Mouse (Mus musculus) limb, embryonic 13.5 days (tissue): ENCODE results near the gene Rnf187. TPM values are rescaled to one million over a fixed set of nuclear protein-coding genes. Genes with fewer than 3 reads are reported as not detected.
A peak's percentile ranks its signal among the peaks of the same experiment; 100 is the strongest.

Experiments
- ATAC-seq: fragments of 200-750 bp; cut with Nextera tagmentation; 2 replicates; pipeline ENCODE4 v1.8.0; 2017; ENCODE audit warnings: low read depth, moderate number of reproducible peaks, moderate TSS enrichment; ENCODE audit not compliant: low FRiP score
- H3K27ac ChIP-seq: fragments of 300-500 bp; sonication (generic); 2 replicates; pipeline ENCODE4 v1.5.1; 2015; ENCODE audit warnings: inconsistent platforms, mild to moderate bottlenecking, moderate library complexity
- H3K27me3 ChIP-seq: fragments of 300-500 bp; sonication (generic); 2 replicates; pipeline ENCODE4 v1.6.1; 2015; ENCODE audit warnings: mild to moderate bottlenecking, inconsistent platforms
- H3K36me3 ChIP-seq: fragments of 300-500 bp; sonication (generic); 2 replicates; pipeline ENCODE4 v1.6.1; 2015; ENCODE audit warnings: inconsistent platforms, mild to moderate bottlenecking, moderate library complexity
- H3K4me1 ChIP-seq: fragments of 300-500 bp; sonication (generic); 2 replicates; pipeline ENCODE4 v1.6.1; 2015; ENCODE audit warnings: inconsistent platforms
- H3K4me2 ChIP-seq: fragments of 300-500 bp; sonication (generic); replicated peaks from 2 replicates; pipeline ENCODE4 v1.6.1; 2015; ENCODE audit warnings: inconsistent platforms, mild to moderate bottlenecking, moderate library complexity
- H3K4me3 ChIP-seq: fragments of 300-500 bp; sonication (generic); 2 replicates; pipeline ENCODE4 v1.5.1; 2015; ENCODE audit warnings: moderate library complexity, mild to moderate bottlenecking, inconsistent platforms
- H3K9ac ChIP-seq: fragments of 300-500 bp; sonication (generic); 2 replicates; pipeline ENCODE4 v1.6.1; 2015; ENCODE audit warnings: mild to moderate bottlenecking, inconsistent platforms
- H3K9me3 ChIP-seq: fragments of 300-500 bp; sonication (generic); 2 replicates; pipeline ENCODE4 v1.6.1; 2016; ENCODE audit warnings: inconsistent platforms
- WGBS: fragments of 180-500 bp; shearing (Covaris S2); methylation state at CpG from one replicate; pipeline ENCODE4 v1.1.7; 2015; 5-methylcytosine and 5-hydroxymethylcytosine counted together
- polyA plus RNA-seq: library from polyadenylated mRNA; unstranded; fragments of >200 nt; fragmentation: Nextera tagmentation; extraction: Ambion mirVana; gene quantifications from 2 replicates; pipeline ENCODE4 v1.2.1, GENCODE M21; 2015

The Rnf187 gene
- polyA plus RNA-seq, 1 experiment from 2014 or later = 245 TPM

DNA sequence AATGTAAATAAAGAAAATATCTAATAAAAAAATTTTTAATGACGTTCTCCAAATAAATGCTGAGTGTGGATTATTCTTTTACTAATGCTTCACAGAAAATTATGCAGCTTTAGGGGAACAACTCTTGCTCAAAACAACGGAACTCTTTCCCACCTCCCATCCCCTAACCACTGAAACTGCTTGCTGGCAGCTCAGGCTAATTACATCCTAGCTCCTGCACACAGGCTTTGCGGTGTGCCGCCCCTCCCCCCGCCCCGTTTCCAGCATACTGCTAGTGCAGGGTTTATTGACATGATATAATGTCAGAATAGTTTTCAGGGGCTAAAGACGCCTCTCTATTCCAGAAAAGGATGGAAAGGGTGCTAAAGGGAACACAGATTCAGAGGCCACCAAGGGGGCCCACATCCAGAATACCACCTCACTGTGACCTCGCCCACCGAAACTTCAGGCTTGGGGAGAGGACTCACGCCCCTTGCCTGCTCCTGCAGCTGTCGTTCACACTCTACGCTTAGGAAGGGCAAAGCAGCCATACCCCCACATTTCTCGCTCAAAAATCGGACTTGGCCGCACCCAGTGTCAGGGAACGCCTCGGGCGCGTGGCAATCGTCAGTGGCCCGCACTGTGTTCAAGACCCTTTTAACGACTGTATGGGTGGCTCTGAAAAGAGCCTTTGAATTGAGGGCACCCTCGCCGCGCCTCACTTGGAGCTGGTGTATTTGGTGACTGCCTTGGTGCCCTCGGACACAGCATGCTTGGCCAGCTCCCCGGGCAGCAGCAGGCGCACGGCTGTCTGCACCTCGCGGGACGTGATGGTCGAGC, 14.8 kb upstream of the Rnf187 start:
- peaks cover 29% of the 10 kb centered on the region for H3K27me3 ChIP-seq
- peaks cover 41% of the 10 kb centered on the region for H3K4me1 ChIP-seq
- WGBS = under 1% methylated on average over 33 of the region's 33 CpGs
- peak overlapping the region; percentile 84 for H3K4me3 ChIP-seq
- H3K27ac ChIP-seq = peak overlapping the region; percentile 86
- H3K36me3 ChIP-seq = peaks cover 14% of the 10 kb centered on the region
- peak overlapping the region; percentile 93 for H3K4me2 ChIP-seq
- no peaks in the 10 kb centered on the region for H3K9me3 ChIP-seq
- peak overlapping the region; percentile 74 for H3K9ac ChIP-seq
- no peak; the same call in none of the 2 replicates for ATAC-seq

DNA sequence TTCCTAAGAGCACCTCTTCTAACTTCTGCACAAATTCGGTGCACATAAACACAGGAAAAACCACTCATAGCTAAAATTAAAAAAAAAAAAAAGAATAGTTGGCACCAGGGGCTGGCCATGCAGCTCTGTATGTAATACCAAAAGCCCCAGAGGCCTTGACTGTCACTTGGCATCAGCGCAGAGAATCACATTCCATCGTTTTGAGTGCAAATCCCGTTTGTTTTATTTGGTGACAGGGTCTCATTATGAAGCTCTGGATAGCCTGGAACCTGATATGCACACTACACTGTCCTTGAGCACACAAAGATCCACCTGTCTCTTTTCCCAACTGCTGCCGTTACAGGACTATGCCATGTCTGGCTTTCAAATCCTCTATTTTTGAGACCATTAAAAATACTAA, 12.5 kb upstream of the Rnf187 start:
- H3K9me3 ChIP-seq = no peaks in the 10 kb centered on the region
- ATAC-seq = no peak
- peaks cover 26% of the 10 kb centered on the region for H3K27me3 ChIP-seq
- H3K27ac ChIP-seq = no peak overlapping the region
- H3K4me2 ChIP-seq = no peak overlapping the region
- H3K4me3 ChIP-seq = no peak overlapping the region
- no peak overlapping the region for H3K9ac ChIP-seq
- no peaks in the 10 kb centered on the region for H3K36me3 ChIP-seq
- WGBS = 71% methylated on average over 5 of the region's 5 CpGs
- H3K4me1 ChIP-seq = peaks cover 30% of the 10 kb centered on the region

GRCm38 (mm10) chr11:58949480-58950431, 11.0 kb upstream of the Rnf187 start:
- peak overlapping the region; percentile 52 for H3K4me3 ChIP-seq
- WGBS = 12% methylated on average over 20 of the region's 20 CpGs
- peak overlapping the region; percentile 90 for H3K27ac ChIP-seq
- H3K4me2 ChIP-seq = peak overlapping the region; percentile 71
- peaks cover 40% of the 10 kb centered on the region for H3K27me3 ChIP-seq
- H3K9ac ChIP-seq = peak overlapping the region; percentile 75
- peaks cover 25% of the 10 kb centered on the region; the same call in 1 of the 2 replicates for H3K4me1 ChIP-seq
- ATAC-seq = no peak
- no peaks in the 10 kb centered on the region for H3K9me3 ChIP-seq
- H3K36me3 ChIP-seq = no peaks in the 10 kb centered on the region

DNA sequence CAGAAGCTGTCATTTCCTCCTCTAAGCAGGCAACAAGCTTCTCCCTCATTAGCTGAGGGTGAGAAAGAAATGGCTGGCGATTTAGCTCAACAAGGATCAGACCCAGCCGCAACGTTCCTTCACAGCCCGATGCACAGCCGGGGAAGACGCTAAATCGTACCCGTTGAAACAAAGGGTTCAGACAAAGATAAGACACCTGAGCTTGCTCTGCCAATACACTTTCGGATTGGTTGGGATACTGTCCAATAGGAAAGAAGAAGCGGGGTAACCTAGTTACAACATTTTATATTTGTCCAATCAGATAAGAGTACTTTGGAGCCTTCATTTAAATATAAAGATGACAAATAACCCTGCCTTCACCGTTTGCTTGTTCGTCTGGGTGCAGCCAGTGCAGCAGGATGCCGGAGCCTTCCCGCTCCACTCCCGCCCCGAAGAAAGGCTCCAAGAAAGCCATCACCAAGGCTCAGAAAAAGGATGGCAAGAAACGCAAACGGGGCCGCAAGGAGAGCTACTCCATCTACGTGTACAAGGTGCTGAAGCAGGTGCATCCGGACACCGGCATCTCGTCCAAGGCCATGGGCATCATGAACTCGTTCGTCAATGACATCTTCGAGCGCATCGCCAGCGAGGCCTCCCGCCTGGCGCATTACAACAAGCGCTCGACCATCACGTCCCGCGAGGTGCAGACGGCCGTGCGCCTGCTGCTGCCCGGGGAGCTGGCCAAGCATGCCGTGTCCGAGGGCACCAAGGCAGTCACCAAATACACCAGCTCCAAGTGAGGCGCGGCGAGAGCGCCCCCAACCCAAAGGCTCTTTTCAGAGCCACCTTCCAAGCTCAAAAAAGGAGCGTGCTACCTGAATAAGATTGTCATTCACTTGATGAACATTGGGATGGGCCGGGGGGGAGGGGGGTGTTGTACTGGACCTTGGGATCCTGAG, 10.1 kb upstream of the Rnf187 start, which contains the start of gene Hist3h2ba:
Hist3h2ba (plus strand) TSS at position 379 of the 938 bp plus-strand sequence.
- Histone ChIP-seq H3K4me1 (peaks cover 24% of the 10 kb centered on the region; the same call in 1 of the 2 replicates), H3K4me2 (peak within 1 kb of the TSS; percentile 71), H3K36me3 (no peaks in the 10 kb centered on the region), H3K4me3 (peak within 1 kb of the TSS; percentile 52), H3K9ac (peak within 1 kb of the TSS; percentile 75), H3K27me3 (peaks cover 48% of the 10 kb centered on the region), H3K27ac (peak within 1 kb of the TSS; percentile 92), H3K9me3 (no peaks in the 10 kb centered on the region)
- under 1% methylated on average over 48 of the region's 48 CpGs for WGBS
- peak; percentile 90 for ATAC-seq

- Histone ChIP-seq H3K27ac (peak overlapping the region; percentile 92), H3K36me3 (no peaks in the 10 kb centered on the region)
Measured at GRCm38 (mm10) chr11:58947798-58948528, 9.2 kb upstream of the Rnf187 start.

DNA sequence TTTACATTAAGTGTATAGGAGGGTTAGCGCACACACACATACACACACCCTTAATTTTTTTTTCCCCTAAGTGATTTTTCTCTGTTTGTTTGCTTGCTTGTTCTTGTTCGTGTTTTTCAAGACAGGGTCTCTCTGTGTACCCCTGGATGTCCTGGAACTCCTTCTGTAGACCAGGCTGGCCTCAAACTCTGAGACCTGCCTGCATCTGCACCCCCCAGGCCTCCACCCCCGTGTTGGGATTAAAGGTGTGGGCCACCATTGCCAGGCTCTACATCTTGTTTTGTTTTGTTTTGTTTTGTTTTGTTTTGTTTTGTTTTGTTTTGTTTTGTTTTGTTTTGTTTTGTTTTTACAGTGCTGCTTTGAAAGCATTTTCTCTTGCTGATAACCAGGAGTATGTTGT, 8.6 kb upstream of the Rnf187 start:
- Histone ChIP-seq H3K4me1 (peaks cover 13% of the 10 kb centered on the region; the same call in 1 of the 2 replicates), H3K27ac (no peak overlapping the region), H3K4me2 (peak overlapping the region; percentile 71; the same call in 1 of the 2 replicates), H3K9me3 (no peaks in the 10 kb centered on the region), H3K27me3 (peaks cover 54% of the 10 kb centered on the region), H3K9ac (no peak overlapping the region), H3K4me3 (no peak overlapping the region), H3K36me3 (no peaks in the 10 kb centered on the region)
- ATAC-seq = no peak
- WGBS = 77% methylated on average over 3 of the region's 3 CpGs

More at GRCm38 (mm10) chr11:58947798-58948528, 9.2 kb upstream of the Rnf187 start:
- no peaks in the 10 kb centered on the region for H3K9me3 ChIP-seq
- peak; percentile 58; the same call in 1 of the 2 replicates for ATAC-seq
- peak overlapping the region; percentile 52 for H3K4me3 ChIP-seq
- peak overlapping the region; percentile 71 for H3K4me2 ChIP-seq
- WGBS = 18% methylated on average over 23 of the region's 23 CpGs
- H3K4me1 ChIP-seq = peaks cover 16% of the 10 kb centered on the region; the same call in 1 of the 2 replicates
- peak overlapping the region; percentile 59 for H3K9ac ChIP-seq
- H3K27me3 ChIP-seq = peaks cover 54% of the 10 kb centered on the region

DNA sequence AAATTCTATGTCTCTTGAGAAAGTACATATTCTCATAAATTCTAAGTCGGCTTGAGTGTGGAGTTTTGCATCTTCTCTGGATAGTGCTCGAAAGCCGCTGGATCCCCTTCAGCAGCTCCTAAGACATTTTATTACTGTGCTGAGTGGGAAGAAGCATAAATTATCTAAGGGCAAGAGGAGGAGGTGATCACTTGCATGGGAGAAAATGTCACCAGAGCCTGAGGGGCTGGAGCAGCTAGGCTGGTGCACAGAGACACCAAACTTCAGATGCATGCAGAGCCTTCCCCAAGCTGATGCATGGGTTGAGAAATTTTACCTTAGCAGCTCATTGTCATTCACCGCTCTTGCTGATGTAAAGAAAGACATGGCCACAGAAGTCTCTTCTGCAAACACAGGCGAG, 5.4 kb upstream of the Rnf187 start:
- WGBS = 58% methylated on average over 5 of the region's 5 CpGs
- no peak for ATAC-seq
- H3K4me3 ChIP-seq = no peak overlapping the region

DNA sequence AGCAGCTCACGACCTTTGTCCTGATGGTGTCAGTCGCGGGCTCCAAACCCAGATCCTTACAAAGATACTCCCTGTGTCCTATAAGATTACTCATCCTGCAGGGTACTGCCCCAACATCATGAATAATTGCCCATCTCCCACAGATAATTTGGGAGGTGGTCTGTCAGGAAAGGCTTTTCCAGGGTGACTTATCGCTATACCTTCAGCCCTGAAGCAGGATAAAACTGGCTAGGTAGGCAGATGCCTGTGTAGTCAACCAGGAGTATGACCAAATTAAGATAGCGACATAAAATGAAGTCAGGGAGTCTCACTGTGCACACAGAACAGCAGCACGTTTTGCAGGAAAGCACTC, 348 bp upstream of the Rnf187 start:
- H3K27me3 ChIP-seq = peaks cover 7% of the 10 kb centered on the region
- H3K36me3 ChIP-seq = peaks cover 27% of the 10 kb centered on the region
- no peaks in the 10 kb centered on the region for H3K9me3 ChIP-seq
- H3K4me2 ChIP-seq = peak overlapping the region; percentile 95
- peak overlapping the region; percentile 97 for H3K9ac ChIP-seq
- peak overlapping the region; percentile 90; the same call in 1 of the 2 replicates for H3K27ac ChIP-seq
- peak overlapping the region; percentile 92 for H3K4me3 ChIP-seq
- no peak for ATAC-seq
- WGBS = 20% methylated on average over 6 of the region's 6 CpGs
- peaks cover 20% of the 10 kb centered on the region for H3K4me1 ChIP-seq

More for the DNA sequence above, 5.4 kb upstream of the Rnf187 start:
- Histone ChIP-seq H3K9ac (no peak overlapping the region), H3K9me3 (no peaks in the 10 kb centered on the region), H3K4me2 (no peak overlapping the region), H3K36me3 (no peaks in the 10 kb centered on the region), H3K27ac (no peak overlapping the region), H3K27me3 (peaks cover 30% of the 10 kb centered on the region), H3K4me1 (peaks cover 10% of the 10 kb centered on the region; the same call in 1 of the 2 replicates)

DNA sequence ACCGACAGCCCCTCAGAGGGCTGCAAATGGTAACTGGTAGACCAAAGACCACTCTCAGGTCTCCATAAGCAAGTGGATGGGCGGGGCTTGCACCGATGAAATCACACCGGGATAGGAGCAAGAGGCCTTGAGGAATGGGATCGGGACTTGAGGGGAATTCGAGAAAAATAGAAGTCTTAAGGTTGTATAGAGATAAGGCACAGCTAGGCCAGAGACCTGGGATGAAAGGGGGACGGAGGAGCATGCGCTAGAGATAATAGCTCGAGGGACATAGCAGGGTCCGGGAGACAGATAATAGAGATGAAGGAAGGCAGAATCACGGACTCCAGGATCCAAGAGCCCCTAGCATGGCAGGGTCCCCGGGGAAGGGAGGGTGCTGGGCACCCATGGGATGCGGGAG, 807 bp downstream of the Rnf187 start:
- H3K9me3 ChIP-seq = no peaks in the 10 kb centered on the region
- peaks cover 39% of the 10 kb centered on the region for H3K36me3 ChIP-seq
- no peak for ATAC-seq
- peak overlapping the region; percentile 95 for H3K4me2 ChIP-seq
- peak overlapping the region; percentile 97 for H3K9ac ChIP-seq
- under 1% methylated on average over 12 of the region's 13 CpGs for WGBS
- no peak overlapping the region; the same call in 1 of the 2 replicates for H3K27ac ChIP-seq
- peaks cover 20% of the 10 kb centered on the region for H3K4me1 ChIP-seq
- H3K4me3 ChIP-seq = peak overlapping the region; percentile 92
- H3K27me3 ChIP-seq = no peaks in the 10 kb centered on the region

DNA sequence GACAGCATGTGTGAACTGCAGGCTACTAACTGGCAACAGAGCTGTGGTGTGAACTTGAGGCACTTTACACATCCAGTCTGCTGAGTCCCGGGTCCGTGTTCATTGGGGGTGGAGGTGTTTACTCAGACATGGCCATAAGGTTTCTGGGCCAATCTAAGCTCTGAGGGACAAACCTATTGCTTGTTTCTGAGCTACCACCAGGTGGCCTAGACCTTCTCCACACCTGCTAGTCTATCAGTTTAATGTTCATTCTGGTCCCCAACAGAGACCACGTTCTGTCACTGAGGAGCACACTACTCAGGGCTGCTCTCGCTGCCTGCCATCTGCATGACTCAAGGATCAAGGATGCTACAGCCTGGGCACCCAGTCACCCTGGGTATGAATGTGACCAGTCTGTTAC, 7.1 kb downstream of the Rnf187 start:
- H3K9me3 ChIP-seq = no peaks in the 10 kb centered on the region
- no peak overlapping the region for H3K4me2 ChIP-seq
- peaks cover 1% of the 10 kb centered on the region; the same call in 1 of the 2 replicates for H3K4me1 ChIP-seq
- H3K27ac ChIP-seq = no peak overlapping the region
- 66% methylated on average over 4 of the region's 4 CpGs for WGBS
- H3K4me3 ChIP-seq = no peak overlapping the region
- peak overlapping the region; percentile 4; the same call in 1 of the 2 replicates for H3K9ac ChIP-seq
- no peak for ATAC-seq
- H3K27me3 ChIP-seq = no peaks in the 10 kb centered on the region
- peaks cover 55% of the 10 kb centered on the region for H3K36me3 ChIP-seq
